Mouse (Mus musculus) activated CD4-positive, CD25-positive, alpha-beta regulatory T cell, adult 4 months (primary cell): ENCODE measurements around the gene Gm20908. TPM values are rescaled to one million over a fixed set of nuclear protein-coding genes. Genes with fewer than 3 reads are reported as not detected.
"Not testable (repeated sequence)": the region's sequence is repeated elsewhere in the genome, so short reads cannot be mapped to it uniquely, and the experiment has no call there.

ENCODE experiments used
- ATAC-seq: one replicate; pipeline ENCODE4 v1.8.0; 2017
- polyA plus RNA-seq, 2 experiments: library from polyadenylated mRNA; unstranded; fragments of 100-300 nt; shearing (Covaris generic); gene quantifications; one replicate each; pipeline ENCODE4 v1.2.1; 2017

Gm20908 gene
- polyA plus RNA-seq: not detected

- not testable (repeated sequence) for ATAC-seq
These were observed at the start of gene Gm20908 for GRCm38 (mm10) chrY:64472966-64473365. Gm20908 (plus strand) TSS chrY:64473266.
